Mouse (Mus musculus) gastrocnemius, postnatal 25 days (tissue): ENCODE results near the gene Speer1. TPM values are rescaled to one million over a fixed set of nuclear protein-coding genes. Genes with fewer than 3 reads are reported as not detected.
"Not testable (repeated sequence)": the region's sequence is repeated elsewhere in the genome, so short reads cannot be mapped to it uniquely, and the experiment has no call there.

ENCODE experiments used
- DNase-seq: peaks from one replicate; pipeline ENCODE4 v3.0.0; 2022
- long read RNA-seq, 2 experiments: library from polyadenylated mRNA; stranded (forward); transcript quantifications; one replicate each; pipeline ENCODE4 v2.0.0; 2021
- total RNA-seq, 2 experiments: library from RNA; stranded (reverse); gene quantifications; 1 replicate in 1 of 2; 2 replicates in 1 of 2; pipeline ENCODE4 v1.2.3; 2021

Speer1 gene
- not detected for total RNA-seq
- long read RNA-seq, experiment 1: 0 reads
- long read RNA-seq, experiment 2: 0 reads

DNA sequence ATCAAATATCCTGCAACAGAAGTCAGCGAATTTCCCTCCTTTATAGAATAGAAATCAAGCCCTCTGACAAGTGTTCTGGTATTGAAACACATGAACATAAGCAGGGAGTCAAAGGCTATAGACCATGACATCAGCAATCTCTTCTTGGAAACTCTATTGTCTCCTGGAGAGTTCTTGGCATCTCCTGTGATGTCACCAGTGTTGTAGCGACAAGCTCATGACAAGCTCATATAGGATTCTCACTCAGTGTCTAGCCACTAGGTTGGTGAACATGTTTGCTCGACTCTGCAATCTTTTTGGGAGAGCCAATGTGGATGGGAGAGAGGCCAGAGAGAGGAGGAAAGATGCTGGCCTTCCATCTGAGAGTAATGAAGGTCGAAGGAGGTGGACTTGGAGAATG lies at the start of gene Speer1:
Speer1 (plus strand) TSS at position 301 of the 400 bp plus-strand sequence.
- not testable (repeated sequence) for DNase-seq

Other genes starting within 250 kb of the Speer1 start
- not detected for gene Gm8879, start 213.9 kb upstream of the Speer1 start, total RNA-seq
- not detected for gene Gm5861, start 158.4 kb upstream of the Speer1 start, total RNA-seq
- gene Gm8890, start 85.5 kb upstream of the Speer1 start, total RNA-seq: not detected
- not detected for gene Gm8897, start 74.9 kb downstream of the Speer1 start, total RNA-seq
- gene Gm8906, start 161.2 kb downstream of the Speer1 start, total RNA-seq: not detected